Mouse (Mus musculus): Measurements from ENCODE around the gene Cdh22.
A peak's percentile ranks its signal among the peaks of the same experiment; 100 is the strongest.

The Cdh22 gene

DNA sequence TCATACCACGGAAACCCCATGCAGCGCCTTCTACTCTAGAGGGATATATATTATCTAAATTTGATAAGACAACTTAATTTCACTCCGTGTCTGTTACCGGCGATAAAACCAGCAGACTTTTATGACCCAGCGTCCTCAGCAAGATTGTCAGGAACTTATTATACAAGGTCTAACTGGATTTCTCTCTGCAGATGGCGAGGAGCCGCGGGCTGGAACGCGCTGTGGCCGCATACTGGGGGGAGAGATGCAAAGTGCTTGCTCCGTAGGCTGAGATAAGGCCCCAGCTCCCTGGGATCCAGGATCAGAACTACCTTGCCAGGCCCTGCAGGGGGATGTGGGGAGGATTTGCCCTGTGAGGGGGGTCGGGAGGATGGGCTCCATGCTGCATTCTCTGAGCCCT lies 145.2 kb downstream of the Cdh22 start:
- no peak for DNase-seq (ENCODE audit: low read depth, low spot score)

DNA sequence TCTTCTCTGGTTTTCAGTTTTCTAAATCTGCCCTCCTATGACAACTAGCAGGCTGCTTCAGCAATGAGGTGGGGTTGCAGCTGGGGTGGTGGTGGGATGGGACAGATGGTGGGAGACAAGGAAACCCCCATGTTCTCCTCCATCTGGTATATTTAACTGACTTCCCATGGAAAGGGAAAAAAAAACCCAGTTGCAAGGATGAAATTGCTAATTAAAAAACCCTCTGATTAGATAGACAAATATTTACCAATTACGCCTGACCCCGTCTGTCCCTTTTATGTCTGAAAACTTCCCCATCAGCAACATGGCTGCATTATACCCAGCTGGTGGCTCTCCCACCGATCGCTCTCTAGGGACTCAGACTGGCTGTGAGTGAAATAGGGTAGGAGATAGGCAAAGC lies 148.0 kb downstream of the Cdh22 start:
- no peak for DNase-seq (ENCODE audit: low read depth, low spot score)

DNA sequence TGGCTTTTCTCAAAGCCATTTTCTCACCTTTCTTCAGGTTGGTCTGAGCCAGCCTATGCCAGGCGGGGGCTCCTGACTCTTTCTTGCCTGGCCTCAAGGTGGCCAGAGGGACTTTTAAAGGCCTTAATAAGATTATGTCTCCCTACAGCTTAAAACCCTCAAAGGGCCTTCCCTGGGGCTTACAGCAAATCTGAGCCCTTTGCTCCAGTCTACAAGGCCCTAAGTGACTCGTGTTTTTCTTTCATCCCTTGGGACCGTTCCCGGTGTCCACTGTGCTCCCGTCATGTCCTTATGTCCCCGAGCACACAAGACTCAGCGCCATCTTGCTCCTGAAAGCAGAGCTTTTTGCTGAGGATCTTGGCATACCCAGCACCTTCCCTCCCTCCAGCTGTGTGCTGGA lies 153.4 kb downstream of the Cdh22 start:
- DNase-seq (ENCODE audit: low read depth, low spot score) = no peak

DNA sequence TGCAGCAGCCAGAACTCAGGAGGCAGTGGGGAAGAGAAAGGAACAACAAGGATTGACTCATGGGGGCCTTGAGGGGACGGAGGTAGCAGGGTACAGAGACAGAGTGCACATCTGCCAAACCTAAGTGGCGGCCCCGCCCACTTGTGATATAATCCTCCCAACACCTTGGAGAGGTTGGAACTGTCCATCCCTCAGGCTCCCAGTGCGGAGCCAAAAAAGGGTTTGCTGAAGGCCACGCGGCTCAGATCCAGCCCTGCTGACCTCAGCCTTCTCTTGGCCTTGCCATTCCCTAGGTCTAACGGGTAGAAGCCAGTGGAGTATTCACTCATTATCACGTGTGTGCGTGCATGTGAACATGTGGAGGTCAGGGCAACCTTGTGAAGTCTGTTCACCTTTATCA lies 154.0 kb downstream of the Cdh22 start:
- DNase-seq (ENCODE audit: low read depth, low spot score) = no peak

GRCm38 (mm10) chr2:165078605-165079004 lies 156.0 kb downstream of the Cdh22 start:
- DNase-seq (ENCODE audit: low read depth, low spot score) = no peak

DNA sequence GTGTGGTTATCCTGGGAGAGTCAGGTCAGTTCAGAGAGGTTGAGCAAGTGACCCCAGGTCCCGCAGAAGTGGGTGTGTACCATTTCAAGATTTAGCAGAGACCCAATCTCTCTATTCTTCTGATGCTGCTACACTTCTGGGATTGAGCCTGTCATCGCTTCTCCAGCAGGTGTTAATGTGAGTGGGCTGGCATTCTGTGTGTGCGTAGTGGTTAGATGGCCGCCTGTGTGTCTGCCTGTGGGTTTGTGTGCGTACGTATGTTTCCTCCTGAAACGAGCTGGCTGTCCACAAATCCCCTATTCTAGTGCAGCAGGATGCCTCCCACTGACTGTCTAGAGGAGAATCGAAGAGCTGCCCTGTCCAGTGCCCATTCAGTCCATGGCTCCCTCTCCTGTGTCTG lies 156.6 kb downstream of the Cdh22 start:
- no peak for DNase-seq (ENCODE audit: low read depth, low spot score)

DNA sequence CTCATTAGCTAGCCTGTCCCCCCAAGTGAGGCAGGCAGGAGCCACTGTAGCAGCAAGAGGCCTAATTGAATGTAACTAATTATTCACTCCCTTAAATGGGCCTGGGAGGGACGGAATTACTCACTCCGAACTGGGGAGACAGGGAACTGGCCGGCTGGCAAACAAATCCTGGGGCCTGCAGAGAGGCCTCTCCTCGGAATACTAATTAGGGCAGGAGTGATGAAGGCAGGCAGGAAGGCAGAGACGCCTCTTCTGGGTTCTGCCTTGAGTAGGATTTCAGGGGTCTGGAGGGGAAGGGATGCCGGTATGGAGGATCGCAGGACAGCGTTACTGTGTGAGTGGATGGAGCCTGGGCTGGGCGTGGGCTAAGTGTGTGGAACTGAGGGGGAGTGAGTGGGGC lies 157.6 kb downstream of the Cdh22 start:
- no peak for DNase-seq (ENCODE audit: low read depth, low spot score)

- DNase-seq (ENCODE audit: low read depth, low spot score) = peak; percentile 66
Measured at GRCm38 (mm10) chr2:165074937-165075336, 159.7 kb downstream of the Cdh22 start.

- no peak for DNase-seq (ENCODE audit: low read depth, low spot score)
Measured at GRCm38 (mm10) chr2:165074081-165074884, 160.4 kb downstream of the Cdh22 start.

DNA sequence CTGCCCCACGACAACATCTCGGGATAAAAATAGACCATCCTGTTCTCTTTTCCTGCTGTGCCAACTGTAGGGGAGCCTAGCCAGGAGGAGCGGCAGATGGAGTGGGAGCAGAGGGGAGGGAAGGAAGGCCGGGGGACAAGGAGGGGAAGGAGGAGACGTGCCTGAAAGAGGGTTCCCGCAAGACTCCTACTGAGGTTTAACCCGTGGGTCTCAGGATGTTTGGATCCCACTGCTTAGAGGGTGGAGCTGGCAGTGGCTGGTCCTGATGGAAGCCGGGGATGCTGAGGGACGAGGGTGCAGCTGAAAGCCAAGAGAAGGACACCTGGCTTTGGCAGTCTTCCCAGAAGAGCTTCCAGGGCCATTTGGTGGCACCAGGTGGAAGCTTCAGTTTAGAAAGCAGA lies 161.3 kb downstream of the Cdh22 start:
- DNase-seq (ENCODE audit: low read depth, low spot score) = no peak

DNA sequence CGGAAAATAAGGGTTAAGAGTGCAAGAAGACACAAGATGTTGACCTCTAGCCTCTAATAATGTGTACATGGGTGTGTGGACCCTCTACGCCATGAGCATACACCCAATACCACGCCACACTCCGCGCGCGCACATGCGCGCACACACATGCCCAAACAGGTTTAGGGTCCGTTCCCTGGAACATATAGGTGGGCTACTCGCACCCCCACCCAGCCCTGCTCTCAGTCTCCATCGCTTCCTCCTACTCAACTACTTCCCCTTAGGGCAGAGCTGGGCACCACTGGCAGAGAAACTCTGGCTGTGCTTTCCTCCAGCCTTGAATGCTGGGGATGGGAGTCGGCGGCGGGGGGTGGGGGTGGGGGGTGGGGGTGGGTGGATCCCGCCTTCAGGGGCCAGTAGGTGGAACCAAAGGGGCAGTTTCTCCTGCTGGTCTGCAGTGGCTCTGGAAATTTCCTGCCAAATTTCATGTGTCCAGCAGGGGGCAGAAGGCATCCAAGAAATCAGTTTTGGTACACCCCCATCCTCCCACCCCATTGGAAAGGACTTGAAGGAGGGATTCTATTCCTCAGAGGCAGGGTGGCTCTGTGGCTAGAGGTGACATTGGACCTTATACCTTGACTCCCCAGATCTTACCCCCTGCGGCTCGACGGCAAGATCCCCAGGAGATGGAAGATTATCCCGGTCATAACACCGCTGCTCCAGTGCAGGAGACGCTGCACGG lies 164.4 kb downstream of the Cdh22 start:
- DNase-seq (ENCODE audit: low read depth, low spot score) = peak; percentile 32

GRCm38 (mm10) chr2:165068806-165069205 lies 165.8 kb downstream of the Cdh22 start:
- DNase-seq (ENCODE audit: low read depth, low spot score) = no peak

DNA sequence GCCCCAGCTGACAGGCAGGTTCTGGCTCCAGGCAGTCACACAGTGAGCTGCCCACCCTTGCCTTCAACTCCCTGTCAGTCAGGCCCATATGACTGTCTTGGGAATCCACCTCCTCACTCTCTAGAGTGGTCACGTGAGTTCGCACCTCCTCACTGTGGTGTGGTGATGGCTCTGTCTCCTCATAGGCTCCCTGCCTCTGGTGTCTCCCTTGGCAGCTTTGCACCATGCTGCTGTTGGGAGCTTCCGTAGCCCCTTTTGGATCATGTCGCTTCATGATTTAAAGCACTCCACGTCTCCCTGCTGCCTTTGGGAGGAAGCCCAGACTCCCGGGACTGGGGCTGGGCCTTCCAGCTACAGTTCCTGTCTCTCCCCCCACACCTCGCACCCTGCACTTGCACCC lies 170.2 kb downstream of the Cdh22 start:
- DNase-seq (ENCODE audit: low read depth, low spot score) = no peak

DNA sequence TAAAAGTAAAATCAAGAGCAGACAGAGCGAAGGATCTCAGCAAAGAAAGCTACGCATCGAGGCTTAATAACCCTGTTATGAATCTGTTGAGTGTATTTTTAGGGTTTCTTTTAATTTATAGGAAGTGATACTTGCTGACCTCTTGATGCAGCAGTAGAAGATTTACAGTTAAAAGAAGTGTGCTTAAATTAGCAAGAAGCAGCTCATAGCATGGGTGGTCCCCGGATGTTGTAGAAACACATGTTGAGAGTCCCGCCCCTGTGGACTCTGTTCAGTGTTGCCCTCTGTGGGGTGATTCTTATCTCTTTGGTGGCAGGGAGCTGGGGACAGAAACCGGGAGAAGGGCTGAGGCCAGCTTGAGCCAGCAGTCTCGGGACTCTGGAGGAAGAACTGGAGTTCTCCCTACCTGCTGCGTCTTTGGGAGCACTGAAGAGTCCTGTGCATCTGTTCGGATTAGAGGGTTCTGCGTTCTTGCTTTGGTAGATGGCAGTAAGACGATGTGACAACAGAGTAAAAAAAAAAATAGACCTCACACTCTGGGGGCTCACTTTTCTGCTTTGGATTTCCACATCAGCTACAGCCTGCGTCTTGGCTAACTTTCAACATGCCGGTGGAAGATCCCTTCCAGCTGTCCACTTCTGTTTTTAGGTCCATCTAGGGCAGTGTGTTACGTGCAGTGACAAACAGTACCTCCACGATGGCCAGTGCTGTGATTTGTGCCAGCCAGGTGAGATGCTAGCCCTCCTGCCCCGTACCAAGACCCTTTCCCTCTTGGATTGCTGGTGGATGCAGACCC lies 172.8 kb downstream of the Cdh22 start:
- no peak for DNase-seq (ENCODE audit: low read depth, low spot score)

All from CD4-positive helper T cell, adult 2 months (primary cell).